Mouse (Mus musculus): ENCODE measurements around the gene Arvcf. TPM values are rescaled to one million over a fixed set of nuclear protein-coding genes. Genes with fewer than 3 reads are reported as not detected.

Gene Arvcf
- polyA plus RNA-seq, 1 experiment from 2014 or later = 8.7 TPM

- H3K4me2 ChIP-seq (replicated peaks; ENCODE audit: low read depth) = no peak overlapping the region
Observed at GRCm38 (mm10) chr16:18395620-18396036, 47.6 kb downstream of the Arvcf start.

GRCm38 (mm10) chr16:18396201-18396600 lies 48.2 kb downstream of the Arvcf start:
- TF ChIP-seq CTCF (IDR thresholded peaks at IDR 0.05; ENCODE audit: low read depth) (no peak), EP300 (optimal IDR thresholded peaks at IDR 0.05) (no peak)
- 25% methylated on average over 2 of the region's 2 CpGs for WGBS

More at GRCm38 (mm10) chr16:18395620-18396036, 47.6 kb downstream of the Arvcf start:
- DNase-seq (ENCODE audit: low spot score) = no peak
- no peak for ATAC-seq (ENCODE audit: low FRiP score, low TSS enrichment)
- H3K36me3 ChIP-seq (ENCODE audit: control insufficient read depth, insufficient read depth, low read length) = 0 out of 2 replicates have a peak, but pooled peaks cover 3% of the 10 kb centered on the region
- no peaks in the 10 kb centered on the region; the same call in 1 of the 2 replicates for H3K4me1 ChIP-seq (replicated peaks; ENCODE audit: control insufficient read depth, insufficient read depth)
- H3K4me3 ChIP-seq (ENCODE audit: low read depth, low read length) = no peak overlapping the region
- H3K9ac ChIP-seq (ENCODE audit: low read length) = no peak overlapping the region
- TF ChIP-seq CTCF (IDR thresholded peaks at IDR 0.05; ENCODE audit: low read depth) = no peak
- no peak for TF ChIP-seq EP300 (optimal IDR thresholded peaks at IDR 0.05)
- H3K27ac ChIP-seq (replicated peaks) = peak overlapping the region; percentile 20
- no peaks in the 10 kb centered on the region for H3K9me3 ChIP-seq (ENCODE audit: control insufficient read depth, low read length)
- 20% methylated on average over 6 of the region's 7 CpGs for WGBS
- no peaks in the 10 kb centered on the region for H3K27me3 ChIP-seq (ENCODE audit: control insufficient read depth, insufficient read depth, low read length)

GRCm38 (mm10) chr16:18396791-18397621 lies 49.0 kb downstream of the Arvcf start:
- H3K9ac ChIP-seq (ENCODE audit: low read length) = no peak overlapping the region
- DNase-seq (ENCODE audit: low spot score) = no peak
- no peak for ATAC-seq (ENCODE audit: low FRiP score, low TSS enrichment)
- H3K27me3 ChIP-seq (ENCODE audit: control insufficient read depth, insufficient read depth, low read length) = no peaks in the 10 kb centered on the region
- H3K27ac ChIP-seq (replicated peaks) = 0 out of 2 replicates have a peak overlapping the region, but pooled peaks have one; percentile 2
- no peak overlapping the region for H3K4me2 ChIP-seq (replicated peaks; ENCODE audit: low read depth)
- H3K4me1 ChIP-seq (replicated peaks; ENCODE audit: control insufficient read depth, insufficient read depth) = no peaks in the 10 kb centered on the region; the same call in 1 of the 2 replicates
- no peak overlapping the region for H3K4me3 ChIP-seq (ENCODE audit: low read depth, low read length)
- 0 out of 2 replicates have a peak, but pooled peaks cover 3% of the 10 kb centered on the region for H3K36me3 ChIP-seq (ENCODE audit: control insufficient read depth, insufficient read depth, low read length)
- WGBS = 96% methylated on average over 27 of the region's 27 CpGs
- TF ChIP-seq EP300 (optimal IDR thresholded peaks at IDR 0.05) (no peak), CTCF (IDR thresholded peaks at IDR 0.05; ENCODE audit: low read depth) (no peak)
- no peaks in the 10 kb centered on the region for H3K9me3 ChIP-seq (ENCODE audit: control insufficient read depth, low read length)

More at GRCm38 (mm10) chr16:18396201-18396600, 48.2 kb downstream of the Arvcf start:
- H3K27ac ChIP-seq (replicated peaks) = no peak overlapping the region; the same call in 1 of the 2 replicates
- H3K4me2 ChIP-seq (replicated peaks; ENCODE audit: low read depth) = no peak overlapping the region
- 0 out of 2 replicates have a peak, but pooled peaks cover 3% of the 10 kb centered on the region for H3K36me3 ChIP-seq (ENCODE audit: control insufficient read depth, insufficient read depth, low read length)
- no peak overlapping the region for H3K9ac ChIP-seq (ENCODE audit: low read length)
- H3K4me3 ChIP-seq (ENCODE audit: low read depth, low read length) = no peak overlapping the region
- no peaks in the 10 kb centered on the region; the same call in 1 of the 2 replicates for H3K4me1 ChIP-seq (replicated peaks; ENCODE audit: control insufficient read depth, insufficient read depth)
- DNase-seq (ENCODE audit: low spot score) = peak; percentile 46
- no peaks in the 10 kb centered on the region for H3K9me3 ChIP-seq (ENCODE audit: control insufficient read depth, low read length)
- ATAC-seq (ENCODE audit: low FRiP score, low TSS enrichment) = peak; percentile 41
- no peaks in the 10 kb centered on the region for H3K27me3 ChIP-seq (ENCODE audit: control insufficient read depth, insufficient read depth, low read length)

- no peaks in the 10 kb centered on the region for H3K27me3 ChIP-seq (ENCODE audit: control insufficient read depth, insufficient read depth, low read length)
- no peak overlapping the region for H3K9ac ChIP-seq (ENCODE audit: low read length)
- no peaks in the 10 kb centered on the region; the same call in 1 of the 2 replicates for H3K4me1 ChIP-seq (replicated peaks; ENCODE audit: control insufficient read depth, insufficient read depth)
- 58% methylated on average over 9 of the region's 9 CpGs for WGBS
- no peak overlapping the region for H3K27ac ChIP-seq (replicated peaks)
- no peak for ATAC-seq (ENCODE audit: low FRiP score, low TSS enrichment)
- 0 out of 2 replicates have a peak, but pooled peaks cover 7% of the 10 kb centered on the region for H3K36me3 ChIP-seq (ENCODE audit: control insufficient read depth, insufficient read depth, low read length)
- no peak for DNase-seq (ENCODE audit: low spot score)
- H3K9me3 ChIP-seq (ENCODE audit: control insufficient read depth, low read length) = no peaks in the 10 kb centered on the region
- H3K4me3 ChIP-seq (ENCODE audit: low read depth, low read length) = no peak overlapping the region
- TF ChIP-seq CTCF (IDR thresholded peaks at IDR 0.05; ENCODE audit: low read depth) = no peak
- TF ChIP-seq EP300 (optimal IDR thresholded peaks at IDR 0.05) = no peak
- no peak overlapping the region for H3K4me2 ChIP-seq (replicated peaks; ENCODE audit: low read depth)
Observed at GRCm38 (mm10) chr16:18400028-18400427, 52.0 kb downstream of the Arvcf start.

- no peak for DNase-seq (ENCODE audit: low spot score)
- Histone ChIP-seq H3K9me3 (ENCODE audit: control insufficient read depth, low read length) (no peaks in the 10 kb centered on the region), H3K4me2 (replicated peaks; ENCODE audit: low read depth) (no peak overlapping the region), H3K27ac (replicated peaks) (no peak overlapping the region), H3K4me3 (ENCODE audit: low read depth, low read length) (no peak overlapping the region), H3K27me3 (ENCODE audit: control insufficient read depth, insufficient read depth, low read length) (no peaks in the 10 kb centered on the region), H3K4me1 (replicated peaks; ENCODE audit: control insufficient read depth, insufficient read depth) (peaks cover under 1% of the 10 kb centered on the region; the same call in 1 of the 2 replicates), H3K36me3 (ENCODE audit: control insufficient read depth, insufficient read depth, low read length) (0 out of 2 replicates have a peak, but pooled peaks cover 7% of the 10 kb centered on the region), H3K9ac (ENCODE audit: low read length) (no peak overlapping the region)
- 32% methylated on average over 7 of the region's 7 CpGs for WGBS
- ATAC-seq (ENCODE audit: low FRiP score, low TSS enrichment) = 0 out of 2 replicates have a peak, but pooled peaks have one; percentile 13
- TF ChIP-seq CTCF (IDR thresholded peaks at IDR 0.05; ENCODE audit: low read depth) = no peak
- TF ChIP-seq EP300 (optimal IDR thresholded peaks at IDR 0.05) = no peak
Observed at GRCm38 (mm10) chr16:18400472-18401216, 52.7 kb downstream of the Arvcf start.
